ENCODE assay signal across 8 mouse cellular contexts in genomic region chr11:78560447-78560846, GRCm38 (mm10). TPM values are rescaled to one million over a fixed set of nuclear protein-coding genes. Genes with fewer than 3 reads are reported as not detected.
DNase-seq lines count a peak whose midpoint lies in the region; ATAC-seq and TF ChIP-seq lines count a peak whose summit lies in the region.

No protein-coding gene starts in this region.

- H3K4me2 ChIP-seq in kidney, embryonic 14.5 days (replicated peaks; ENCODE audit: low read depth, low read length), result no peak overlapping the region
- no peak overlapping the region for H3K4me2 ChIP-seq in limb, embryonic 13.5 days (replicated peaks)
- no peak overlapping the region for H3K4me2 ChIP-seq in midbrain, postnatal 0 days (ENCODE audit: low read depth, low read length, poor library complexity, severe bottlenecking)

- TF ChIP-seq EP300 in heart, adult 2 months (IDR thresholded peaks at IDR 0.05; ENCODE audit: insufficient read depth, low read depth, low read length), result peak; percentile 85

- no peaks in the 10 kb centered on the region for H3K36me3 ChIP-seq in heart, adult 2 months (ENCODE audit: control insufficient read depth, insufficient read depth, low read length)
- no peaks in the 10 kb centered on the region for H3K36me3 ChIP-seq in kidney, embryonic 14.5 days (ENCODE audit: control insufficient read depth, insufficient read depth, low read length)
- peaks cover 2% of the 10 kb centered on the region for H3K36me3 ChIP-seq in limb, embryonic 13.5 days
- no peaks in the 10 kb centered on the region for H3K36me3 ChIP-seq in midbrain, postnatal 0 days (ENCODE audit: insufficient read depth, low read length)

- intact Hi-C loops in heart, adult 2 months (cut with DNase I), result loop anchor here (2.0 to 10.0 kb wide), 3 partner anchors 134 to 362 kb away; partner anchors contain the start of gene Nlk

- no peaks in the 10 kb centered on the region for H3K9me3 ChIP-seq in kidney, embryonic 14.5 days (ENCODE audit: control insufficient read depth, low read length)
- no peaks in the 10 kb centered on the region for H3K9me3 ChIP-seq in limb, embryonic 13.5 days
- no peaks in the 10 kb centered on the region for H3K9me3 ChIP-seq in midbrain, postnatal 0 days (ENCODE audit: low read length)

- H3K27ac ChIP-seq in heart, adult 2 months, result no peak overlapping the region
- no peak overlapping the region for H3K27ac ChIP-seq in kidney, embryonic 14.5 days (ENCODE audit: low read depth, low read length)
- no peak overlapping the region for H3K27ac ChIP-seq in limb, embryonic 13.5 days
- no peak overlapping the region for H3K27ac ChIP-seq in midbrain, postnatal 0 days (ENCODE audit: low read depth, low read length)

- no peak overlapping the region for H3K9ac ChIP-seq in heart, adult 2 months (ENCODE audit: low read depth, low read length)
- no peak overlapping the region for H3K9ac ChIP-seq in kidney, embryonic 14.5 days (ENCODE audit: low read depth, low read length)
- no peak overlapping the region for H3K9ac ChIP-seq in limb, embryonic 13.5 days
- H3K9ac ChIP-seq in midbrain, postnatal 0 days (replicated peaks; ENCODE audit: low read length, poor library complexity, severe bottlenecking), result no peak overlapping the region

- H3K4me3 ChIP-seq in heart, adult 2 months, result no peak overlapping the region
- no peak overlapping the region for H3K4me3 ChIP-seq in kidney, embryonic 14.5 days (ENCODE audit: low read length)
- H3K4me3 ChIP-seq in limb, embryonic 13.5 days, result no peak overlapping the region
- H3K4me3 ChIP-seq in midbrain, postnatal 0 days (ENCODE audit: low read depth, low read length), result no peak overlapping the region

- peaks cover 2% of the 10 kb centered on the region for H3K4me1 ChIP-seq in heart, adult 2 months (ENCODE audit: control insufficient read depth, insufficient read depth, low read length)
- no peaks in the 10 kb centered on the region for H3K4me1 ChIP-seq in kidney, embryonic 14.5 days (ENCODE audit: control insufficient read depth, insufficient read depth, low read length)
- H3K4me1 ChIP-seq in limb, embryonic 13.5 days, result peaks cover 4% of the 10 kb centered on the region; the same call in 1 of the 2 replicates
- H3K4me1 ChIP-seq in midbrain, postnatal 0 days (ENCODE audit: insufficient read depth, low read length), result no peaks in the 10 kb centered on the region

- no peak for TF ChIP-seq POLR2A in heart, adult 2 months (IDR thresholded peaks at IDR 0.05; ENCODE audit: insufficient read depth, low read depth, low read length)

- peak; percentile 60 to 66 for DNase-seq in B cell, adult 2 months
- DNase-seq in ZHBTc4 (ENCODE audit: low read depth, low spot score), result peak; percentile 80
- peak; percentile 87 for DNase-seq in embryo, embryonic 10.5 days (ENCODE audit: low spot score)
- peak; percentile 53 to 62 for DNase-seq in heart, adult 2 months
- peak; percentile 93 for DNase-seq in midbrain, postnatal 0 days (ENCODE audit: low spot score)
- peak; percentile 68 for DNase-seq in telencephalon, adult 2 months (ENCODE audit: low read depth, low spot score)

- WGBS in heart, adult 2 months, result 6% methylated on average over 4 of the region's 4 CpGs
- 12% methylated on average over 4 of the region's 4 CpGs for WGBS in kidney, embryonic 14.5 days
- WGBS in limb, embryonic 13.5 days, result 15% methylated on average over 4 of the region's 4 CpGs
- 14% methylated on average over 4 of the region's 4 CpGs for WGBS in midbrain, postnatal 0 days

- peak; percentile 91 for TF ChIP-seq CTCF in heart, adult 2 months (IDR thresholded peaks at IDR 0.05)
- TF ChIP-seq CTCF in midbrain, postnatal 0 days (IDR thresholded peaks at IDR 0.05), result peak; percentile 95

- ATAC-seq in kidney, embryonic 14.5 days (ENCODE audit: low FRiP score, low TSS enrichment), result peak; percentile 61; the same call in 1 of the 2 replicates
- peak; percentile 32; the same call in 1 of the 2 replicates for ATAC-seq in limb, embryonic 13.5 days (ENCODE audit: low FRiP score, low read depth)
- 0 out of 2 replicates have a peak, but pooled peaks have one; percentile 60 for ATAC-seq in midbrain, postnatal 0 days (ENCODE audit: low FRiP score)

- no peaks in the 10 kb centered on the region for H3K79me2 ChIP-seq in heart, adult 2 months (replicated peaks; ENCODE audit: control insufficient read depth, insufficient read depth, low read length)

- no peaks in the 10 kb centered on the region for H3K27me3 ChIP-seq in heart, adult 2 months (ENCODE audit: control insufficient read depth, insufficient read depth, low read length)
- no peaks in the 10 kb centered on the region for H3K27me3 ChIP-seq in kidney, embryonic 14.5 days (ENCODE audit: control insufficient read depth, insufficient read depth, low read length)
- no peaks in the 10 kb centered on the region for H3K27me3 ChIP-seq in limb, embryonic 13.5 days
- no peaks in the 10 kb centered on the region for H3K27me3 ChIP-seq in midbrain, postnatal 0 days (ENCODE audit: insufficient read depth, low read length)

RNA-seq across cellular contexts. Expression of gene Tmem97, which starts 9.9 kb away (rescaled TPM):
- total RNA-seq in heart, adult 2 months (2021), result 1 to 10 TPM; 5.2 to 6.1 TPM
- polyA plus RNA-seq in heart, adult 2 months (2012; rRNA removed), result 6.4 and 6.8 TPM in 2 replicates
- polyA plus RNA-seq in kidney, embryonic 14.5 days (2014; fragmentation: Nextera tagmentation; extraction: Ambion mirVana), result 91.1 and 103 TPM in 2 replicates
- 74.1 and 75.2 TPM in 2 replicates for polyA plus RNA-seq in limb, embryonic 13.5 days (2015; fragmentation: Nextera tagmentation; extraction: Ambion mirVana)
- 38.4 and 45.5 TPM in 2 replicates for total RNA-seq in midbrain, postnatal 0 days (2014; rRNA removed)
- polyA plus RNA-seq in midbrain, postnatal 0 days (2015; fragmentation: Nextera tagmentation; extraction: Ambion mirVana), result 41.4 and 42.6 TPM in 2 replicates

RNA-seq across cellular contexts. Expression of gene Ift20, which starts 24.3 kb away (rescaled TPM):
- total RNA-seq in heart, adult 2 months (2021), result 10 to 100 TPM; 37.6 to 40.6 TPM
- polyA plus RNA-seq in heart, adult 2 months (2012; rRNA removed), result 34.6 and 39.4 TPM in 2 replicates
- polyA plus RNA-seq in kidney, embryonic 14.5 days (2014; fragmentation: Nextera tagmentation; extraction: Ambion mirVana), result 125 and 126 TPM in 2 replicates
- 165 and 168 TPM in 2 replicates for polyA plus RNA-seq in limb, embryonic 13.5 days (2015; fragmentation: Nextera tagmentation; extraction: Ambion mirVana)
- total RNA-seq in midbrain, postnatal 0 days (2014; rRNA removed), result 133 and 155 TPM in 2 replicates
- polyA plus RNA-seq in midbrain, postnatal 0 days (2015; fragmentation: Nextera tagmentation; extraction: Ambion mirVana), result 142 and 148 TPM in 2 replicates

RNA-seq across cellular contexts. Expression of gene Tnfaip1, which starts 24.3 kb away (rescaled TPM):
- 10 to 100 TPM; 38.2 to 40.1 TPM for total RNA-seq in heart, adult 2 months (2021)
- 36.0 and 51.1 TPM in 2 replicates for polyA plus RNA-seq in heart, adult 2 months (2012; rRNA removed)
- polyA plus RNA-seq in kidney, embryonic 14.5 days (2014; fragmentation: Nextera tagmentation; extraction: Ambion mirVana), result 77.1 and 88.9 TPM in 2 replicates
- 81.4 and 84.8 TPM in 2 replicates for polyA plus RNA-seq in limb, embryonic 13.5 days (2015; fragmentation: Nextera tagmentation; extraction: Ambion mirVana)
- 38.2 and 40.5 TPM in 2 replicates for total RNA-seq in midbrain, postnatal 0 days (2014; rRNA removed)
- polyA plus RNA-seq in midbrain, postnatal 0 days (2015; fragmentation: Nextera tagmentation; extraction: Ambion mirVana), result 59.1 and 62.7 TPM in 2 replicates

RNA-seq across cellular contexts. Expression of gene Poldip2, which starts 48.5 kb away (rescaled TPM):
- 100 to 1,000 TPM; 127 to 140 TPM for total RNA-seq in heart, adult 2 months (2021)
- polyA plus RNA-seq in heart, adult 2 months (2012; rRNA removed), result 102 and 151 TPM in 2 replicates
- polyA plus RNA-seq in kidney, embryonic 14.5 days (2014; fragmentation: Nextera tagmentation; extraction: Ambion mirVana), result 122 and 161 TPM in 2 replicates
- 182 and 186 TPM in 2 replicates for polyA plus RNA-seq in limb, embryonic 13.5 days (2015; fragmentation: Nextera tagmentation; extraction: Ambion mirVana)
- total RNA-seq in midbrain, postnatal 0 days (2014; rRNA removed), result 145 and 149 TPM in 2 replicates
- 159 and 176 TPM in 2 replicates for polyA plus RNA-seq in midbrain, postnatal 0 days (2015; fragmentation: Nextera tagmentation; extraction: Ambion mirVana)

RNA-seq across cellular contexts. Expression of gene Tmem199, which starts 48.5 kb away (rescaled TPM):
- 10 to 100 TPM; 11.3 to 11.5 TPM for total RNA-seq in heart, adult 2 months (2021)
- 7.9 and 14.0 TPM in 2 replicates for polyA plus RNA-seq in heart, adult 2 months (2012; rRNA removed)
- polyA plus RNA-seq in kidney, embryonic 14.5 days (2014; fragmentation: Nextera tagmentation; extraction: Ambion mirVana), result 61.2 and 63.6 TPM in 2 replicates
- 45.9 and 48.7 TPM in 2 replicates for polyA plus RNA-seq in limb, embryonic 13.5 days (2015; fragmentation: Nextera tagmentation; extraction: Ambion mirVana)
- total RNA-seq in midbrain, postnatal 0 days (2014; rRNA removed), result 46.2 and 48.2 TPM in 2 replicates
- polyA plus RNA-seq in midbrain, postnatal 0 days (2015; fragmentation: Nextera tagmentation; extraction: Ambion mirVana), result 92.4 and 96.0 TPM in 2 replicates
